Mouse (Mus musculus) intestine, postnatal 0 days (tissue): Measurements from ENCODE around the gene Sirt6. TPM values are rescaled to one million over a fixed set of nuclear protein-coding genes. Genes with fewer than 3 reads are reported as not detected.

Experiments
- ATAC-seq: fragments of 200-750 bp; cut with Nextera tagmentation; 2 replicates; pipeline ENCODE4 v1.8.0; 2017; ENCODE audit warnings: mild to moderate bottlenecking, moderate TSS enrichment, moderate library complexity
- H3K27ac ChIP-seq: fragments of 300-500 bp; sonication (generic); 2 replicates; pipeline ENCODE4 v1.5.1; 2014; ENCODE audit warnings: mild to moderate bottlenecking, low read depth, low read length, moderate library complexity
- H3K27me3 ChIP-seq: fragments of 300-500 bp; sonication (generic); replicated peaks from 2 replicates; pipeline ENCODE4 v1.6.1; 2014; ENCODE audit warnings: low read length, mixed read lengths; ENCODE audit not compliant: control insufficient read depth, insufficient read depth
- H3K36me3 ChIP-seq: fragments of 300-500 bp; sonication (generic); 2 replicates; pipeline ENCODE4 v1.6.1; 2014; ENCODE audit warnings: mild to moderate bottlenecking, moderate library complexity; ENCODE audit not compliant: control insufficient read depth, insufficient read depth
- H3K4me1 ChIP-seq: fragments of 300-500 bp; sonication (generic); replicated peaks from 2 replicates; pipeline ENCODE4 v1.6.1; 2014; ENCODE audit warnings: antibody characterized with exemption, low read length, mixed read lengths; ENCODE audit not compliant: control insufficient read depth, insufficient read depth
- H3K4me2 ChIP-seq: fragments of 300-500 bp; sonication (generic); replicated peaks from 2 replicates; pipeline ENCODE4 v1.6.1; 2014; ENCODE audit warnings: low read depth, mild to moderate bottlenecking, moderate library complexity
- H3K4me3 ChIP-seq: fragments of 300-500 bp; sonication (generic); 2 replicates; pipeline ENCODE4 v1.5.1; 2014; ENCODE audit warnings: low read depth, low read length
- H3K9ac ChIP-seq: fragments of 300-500 bp; sonication (generic); 2 replicates; pipeline ENCODE4 v1.6.1; 2014; ENCODE audit warnings: mild to moderate bottlenecking, low read depth, low read length
- H3K9me3 ChIP-seq: fragments of 300-500 bp; sonication (generic); 2 replicates; pipeline ENCODE4 v1.6.1; 2016; ENCODE audit warnings: mixed run types; ENCODE audit not compliant: control insufficient read depth
- CTCF ChIP-seq: sonication (generic); IDR thresholded peaks from 2 replicates; pipeline ENCODE4 v1.5.1; 2016; ENCODE audit warnings: low read depth, mild to moderate bottlenecking, control low read depth, antibody characterized with exemption, moderate library complexity
- WGBS: fragments of 180-500 bp; shearing (Covaris S2); extraction: QIAGEN DNeasy Blood & Tissue Kit; methylation state at CpG from one replicate; pipeline ENCODE4 v1.1.7; 2014; 5-methylcytosine and 5-hydroxymethylcytosine counted together
- polyA plus RNA-seq: library from polyadenylated mRNA; unstranded; fragments of >200 nt; fragmentation: Nextera tagmentation; extraction: Ambion mirVana; gene quantifications from 2 replicates; pipeline ENCODE4 v1.2.1, GENCODE M21; 2015

Gene Sirt6
- polyA plus RNA-seq, 1 experiment from 2014 or later, result 13.5 TPM

GRCm38 (mm10) chr10:81612779-81613178 lies 14.8 kb downstream of the Sirt6 start:
- Histone ChIP-seq H3K4me3 (no peak overlapping the region), H3K4me1 (no peaks in the 10 kb centered on the region), H3K9ac (no peak overlapping the region), H3K27ac (no peak overlapping the region), H3K9me3 (peaks cover 3% of the 10 kb centered on the region; the same call in 1 of the 2 replicates), H3K27me3 (no peaks in the 10 kb centered on the region), H3K4me2 (no peak overlapping the region), H3K36me3 (no peaks in the 10 kb centered on the region)
- no peak for ATAC-seq
- WGBS, result 69% methylated on average over 3 of the region's 3 CpGs
- TF ChIP-seq CTCF, result no peak

GRCm38 (mm10) chr10:81608308-81608707 lies 19.3 kb downstream of the Sirt6 start:
- H3K36me3 ChIP-seq, result no peaks in the 10 kb centered on the region
- no peaks in the 10 kb centered on the region for H3K27me3 ChIP-seq
- no peak overlapping the region for H3K9ac ChIP-seq
- H3K4me1 ChIP-seq, result peaks cover 10% of the 10 kb centered on the region; the same call in 1 of the 2 replicates
- H3K9me3 ChIP-seq, result peaks cover 3% of the 10 kb centered on the region; the same call in 1 of the 2 replicates
- H3K4me3 ChIP-seq, result no peak overlapping the region
- TF ChIP-seq CTCF, result peak; percentile 54
- H3K27ac ChIP-seq, result no peak overlapping the region
- no peak overlapping the region for H3K4me2 ChIP-seq
- ATAC-seq, result no peak
- WGBS, result 90% methylated on average over 1 of the region's 1 CpGs

GRCm38 (mm10) chr10:81605974-81606751 lies 21.4 kb downstream of the Sirt6 start, which contains the start of gene BC025920:
Gene BC025920, plus strand, starts transcription at chr10:81606270.
- H3K4me2 ChIP-seq, result peak within 1 kb of the TSS; percentile 75
- H3K27ac ChIP-seq, result peak within 1 kb of the TSS; percentile 89
- no peaks in the 10 kb centered on the region for H3K27me3 ChIP-seq
- peaks cover 3% of the 10 kb centered on the region; the same call in 1 of the 2 replicates for H3K9me3 ChIP-seq
- no peaks in the 10 kb centered on the region for H3K36me3 ChIP-seq
- peak within 1 kb of the TSS; percentile 45 for H3K4me3 ChIP-seq
- ATAC-seq, result peak; percentile 88
- no peak for TF ChIP-seq CTCF
- peak within 1 kb of the TSS; percentile 28; the same call in 1 of the 2 replicates for H3K9ac ChIP-seq
- H3K4me1 ChIP-seq, result peaks cover 17% of the 10 kb centered on the region
- 1% methylated on average over 39 of the region's 39 CpGs for WGBS

- Histone ChIP-seq H3K27me3 (no peaks in the 10 kb centered on the region), H3K4me1 (peaks cover 17% of the 10 kb centered on the region), H3K27ac (peak overlapping the region; percentile 71), H3K9me3 (no peaks in the 10 kb centered on the region), H3K4me3 (peak overlapping the region; percentile 45), H3K36me3 (no peaks in the 10 kb centered on the region), H3K9ac (peak overlapping the region; percentile 28; the same call in 1 of the 2 replicates), H3K4me2 (peak overlapping the region; percentile 68)
- ATAC-seq, result peak; percentile 15
- WGBS, result under 1% methylated on average over 14 of the region's 14 CpGs
- TF ChIP-seq CTCF, result no peak
Observed at GRCm38 (mm10) chr10:81605666-81605973, 22.0 kb downstream of the Sirt6 start.

GRCm38 (mm10) chr10:81604968-81605665 lies 22.5 kb downstream of the Sirt6 start:
- peak; percentile 94 for TF ChIP-seq CTCF
- no peaks in the 10 kb centered on the region for H3K36me3 ChIP-seq
- H3K27me3 ChIP-seq, result no peaks in the 10 kb centered on the region
- peak overlapping the region; percentile 68 for H3K4me2 ChIP-seq
- 20% methylated on average over 29 of the region's 29 CpGs for WGBS
- no peaks in the 10 kb centered on the region for H3K9me3 ChIP-seq
- ATAC-seq, result peak; percentile 31; the same call in 1 of the 2 replicates
- peak overlapping the region; percentile 71 for H3K27ac ChIP-seq
- H3K4me1 ChIP-seq, result peaks cover 17% of the 10 kb centered on the region
- peak overlapping the region; percentile 28; the same call in 1 of the 2 replicates for H3K9ac ChIP-seq
- H3K4me3 ChIP-seq, result peak overlapping the region; percentile 45
